Mouse (Mus musculus) MEL (cell line): ENCODE measurements around the gene Slit2.

Source experiments
- CTCF ChIP-seq, 3 experiments: IDR thresholded peaks in 2 of 3; conservative IDR thresholded peaks in 1 of 3; 2 replicates each; pipeline ENCODE4 v1.5.1; 2011 to 2012; ENCODE audit warnings: low read length in 3 of 3, low read depth in 2 of 3, mild to moderate bottlenecking in 2 of 3, improper control_type of control experiment in 1 of 3, inconsistent platforms in 1 of 3, mixed read lengths in 1 of 3, moderate library complexity in 1 of 3; ENCODE audit not compliant: control insufficient read depth in 1 of 3, insufficient read depth in 1 of 3, poor library complexity in 1 of 3, severe bottlenecking in 1 of 3
- USF2 ChIP-seq, 2 experiments: IDR thresholded peaks; 2 replicates each; pipeline ENCODE4 v1.6.1; 2011 to 2012; ENCODE audit warnings: improper control_type of control experiment in 2 of 2, low read length in 2 of 2, borderline replicate concordance in 1 of 2, inconsistent platforms in 1 of 2, low read depth in 1 of 2, mild to moderate bottlenecking in 1 of 2; ENCODE audit not compliant: insufficient read depth in 1 of 2

DNA sequence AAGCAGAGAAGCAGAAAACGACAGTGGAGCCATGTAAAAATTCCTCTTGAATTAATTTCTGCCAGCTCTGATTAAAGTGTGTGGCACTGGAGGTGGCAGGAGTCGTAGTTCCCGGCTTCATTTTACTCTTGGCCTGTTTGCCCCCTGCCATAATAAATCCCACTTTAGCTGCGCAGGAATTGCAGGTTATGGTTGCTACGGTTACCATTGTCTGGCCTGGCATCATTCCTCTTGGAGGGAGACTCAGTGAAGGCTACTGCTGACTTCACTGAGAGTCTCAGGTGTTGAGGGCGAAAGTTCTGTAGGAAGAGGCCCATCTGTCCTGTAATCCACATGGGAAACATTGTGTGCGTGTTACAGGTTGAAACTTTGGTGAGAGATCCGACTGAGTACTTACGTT is 22.6 kb downstream of the Slit2 start:
- TF ChIP-seq USF2 (IDR thresholded peaks at IDR 0.05; ENCODE audit: borderline replicate concordance in 1 of 2, insufficient read depth in 1 of 2, low read depth in 1 of 2, low read length in 2 of 2) (no peak), CTCF (IDR thresholded peaks at IDR 0.05 in 2 of 3, conservative IDR thresholded peaks at IDR 0.05 in 1 of 3; ENCODE audit: control insufficient read depth in 1 of 3, insufficient read depth in 1 of 3, low read depth in 2 of 3, low read length in 3 of 3, poor library complexity in 1 of 3, severe bottlenecking in 1 of 3) (no peak)
